Mouse (Mus musculus): ENCODE data around the gene Klf4. TPM values are rescaled to one million over a fixed set of nuclear protein-coding genes. Genes with fewer than 3 reads are reported as not detected.

The Klf4 gene
- total and polyA plus RNA-seq, 3 experiments = 0.04 TPM; not detected in 2

- Histone ChIP-seq H3K36me3 (replicated peaks) (no peaks in the 10 kb centered on the region), H3K4me3 (ENCODE audit: low read depth, low read length) (no peak overlapping the region), H3K9me3 (replicated peaks) (peaks cover 36% of the 10 kb centered on the region), H3K4me1 (ENCODE audit: insufficient read depth, low read depth, low read length) (no peaks in the 10 kb centered on the region), H3K27me3 (ENCODE audit: insufficient read depth, low read length) (no peaks in the 10 kb centered on the region)
- TF ChIP-seq TAL1 (conservative IDR thresholded peaks at IDR 0.05; ENCODE audit: low read depth, low read length) (no peak), GATA2 (IDR thresholded peaks at IDR 0.05; ENCODE audit: borderline replicate concordance, low read depth, low read length) (no peak), CTCF (IDR thresholded peaks at IDR 0.05; ENCODE audit: low read depth, low read length) (no peak), GATA1 (IDR thresholded peaks at IDR 0.05; ENCODE audit: borderline replicate concordance, low read length) (no peak), POLR2AphosphoS5 (IDR thresholded peaks at IDR 0.05; ENCODE audit: insufficient replicate concordance, low read depth, low read length) (no peak)
- ATAC-seq (ENCODE audit: extremely low read depth, insufficient number of reproducible peaks, low FRiP score, poor library complexity, severe bottlenecking) (no peak), DNase-seq (ENCODE audit: low spot score) (no peak)
Measured at GRCm38 (mm10) chr4:55477933-55478332, 54.3 kb downstream of the Klf4 start.

- Histone ChIP-seq H3K36me3 (replicated peaks) (no peaks in the 10 kb centered on the region), H3K9me3 (replicated peaks) (peaks cover 35% of the 10 kb centered on the region), H3K4me3 (ENCODE audit: low read depth, low read length) (no peak overlapping the region), H3K4me1 (ENCODE audit: insufficient read depth, low read depth, low read length) (no peaks in the 10 kb centered on the region), H3K27me3 (ENCODE audit: insufficient read depth, low read length) (no peaks in the 10 kb centered on the region)
- DNase-seq (ENCODE audit: low spot score) = no peak
- TF ChIP-seq CTCF (IDR thresholded peaks at IDR 0.05; ENCODE audit: low read depth, low read length) = no peak
- no peak for ATAC-seq (ENCODE audit: extremely low read depth, insufficient number of reproducible peaks, low FRiP score, poor library complexity, severe bottlenecking)
Measured at GRCm38 (mm10) chr4:55477210-55477759, 55.0 kb downstream of the Klf4 start.

Other genes starting within 250 kb of the Klf4 start
- 249 and 275 TPM in 2 replicates for gene Rad23b, start 182.4 kb downstream of the Klf4 start, total RNA-seq (2014; fragmentation: Nextera tagmentation)
- 128 and 135 TPM in 2 replicates for gene Rad23b, start 182.4 kb downstream of the Klf4 start, total RNA-seq (2017)
- 338 and 376 TPM in 2 replicates for gene Rad23b, start 182.4 kb downstream of the Klf4 start, polyA plus RNA-seq (2012)